Mouse (Mus musculus) midbrain, embryonic 12.5 days (tissue): Measurements from ENCODE around the gene Akap5. TPM values are rescaled to one million over a fixed set of nuclear protein-coding genes. Genes with fewer than 3 reads are reported as not detected.

Experiments
- ATAC-seq: fragments of 200-750 bp; cut with Nextera tagmentation; 2 replicates; pipeline ENCODE4 v1.8.0; 2017; ENCODE audit warnings: low read depth, moderate TSS enrichment, moderate library complexity; ENCODE audit not compliant: low FRiP score
- H3K27ac ChIP-seq: fragments of 300-500 bp; sonication (generic); replicated peaks from 2 replicates; pipeline ENCODE4 v1.5.1; 2016; ENCODE audit warnings: mild to moderate bottlenecking
- H3K27me3 ChIP-seq: fragments of 300-500 bp; sonication (generic); 2 replicates; pipeline ENCODE4 v1.6.1; 2016; ENCODE audit warnings: mild to moderate bottlenecking
- H3K36me3 ChIP-seq: fragments of 300-500 bp; sonication (generic); 2 replicates; pipeline ENCODE4 v1.6.1; 2016
- H3K4me1 ChIP-seq: fragments of 300-500 bp; sonication (generic); 2 replicates; pipeline ENCODE4 v1.6.1; 2016
- H3K4me2 ChIP-seq: fragments of 300-500 bp; sonication (generic); replicated peaks from 2 replicates; pipeline ENCODE4 v1.6.1; 2016; ENCODE audit warnings: mild to moderate bottlenecking, moderate library complexity
- H3K4me3 ChIP-seq: fragments of 300-500 bp; sonication (generic); 2 replicates; pipeline ENCODE4 v1.5.1; 2016; ENCODE audit warnings: mild to moderate bottlenecking
- H3K9ac ChIP-seq: fragments of 300-500 bp; sonication (generic); replicated peaks from 2 replicates; pipeline ENCODE4 v1.6.1; 2016; ENCODE audit warnings: mild to moderate bottlenecking, moderate library complexity
- H3K9me3 ChIP-seq: fragments of 300-500 bp; sonication (generic); 2 replicates; pipeline ENCODE4 v1.6.1; 2016; ENCODE audit warnings: mild to moderate bottlenecking
- WGBS: fragments of 180-500 bp; shearing (Covaris S2); methylation state at CpG from one replicate; pipeline ENCODE4 v1.1.7; 2016; 5-methylcytosine and 5-hydroxymethylcytosine counted together
- polyA plus RNA-seq: library from polyadenylated mRNA; unstranded; fragments of >200 nt; fragmentation: Nextera tagmentation; extraction: Ambion mirVana; gene quantifications from 2 replicates; pipeline ENCODE4 v1.2.1, GENCODE M21; 2016

The Akap5 gene
- polyA plus RNA-seq, 1 experiment from 2014 or later, result 6.2 TPM

- Histone ChIP-seq H3K4me1 (0 out of 2 replicates have a peak, but pooled peaks cover 2% of the 10 kb centered on the region), H3K9ac (no peak overlapping the region), H3K36me3 (no peaks in the 10 kb centered on the region; the same call in 1 of the 2 replicates), H3K27me3 (no peaks in the 10 kb centered on the region), H3K27ac (no peak overlapping the region), H3K4me3 (no peak overlapping the region), H3K4me2 (no peak overlapping the region), H3K9me3 (no peaks in the 10 kb centered on the region)
- 46% methylated on average over 1 of the region's 1 CpGs for WGBS
- no peak for ATAC-seq
Observed at GRCm38 (mm10) chr12:76360868-76361267, 36.2 kb downstream of the Akap5 start.

GRCm38 (mm10) chr12:76361405-76362302, 37.0 kb downstream of the Akap5 start:
- 0 out of 2 replicates have a peak, but pooled peaks cover 6% of the 10 kb centered on the region for H3K4me1 ChIP-seq
- H3K36me3 ChIP-seq, result no peaks in the 10 kb centered on the region; the same call in 1 of the 2 replicates
- H3K27me3 ChIP-seq, result no peaks in the 10 kb centered on the region
- no peak overlapping the region for H3K9ac ChIP-seq
- no peak for ATAC-seq
- no peak overlapping the region for H3K27ac ChIP-seq
- WGBS, result 75% methylated on average over 9 of the region's 9 CpGs
- H3K4me3 ChIP-seq, result no peak overlapping the region
- no peak overlapping the region for H3K4me2 ChIP-seq
- no peaks in the 10 kb centered on the region for H3K9me3 ChIP-seq

- Histone ChIP-seq H3K36me3 (no peaks in the 10 kb centered on the region), H3K27ac (no peak overlapping the region), H3K27me3 (no peaks in the 10 kb centered on the region), H3K4me2 (no peak overlapping the region), H3K4me1 (peaks cover 12% of the 10 kb centered on the region), H3K9me3 (no peaks in the 10 kb centered on the region), H3K4me3 (no peak overlapping the region), H3K9ac (no peak overlapping the region)
- 94% methylated on average over 9 of the region's 9 CpGs for WGBS
- no peak for ATAC-seq
Observed at GRCm38 (mm10) chr12:76362303-76362676, 37.6 kb downstream of the Akap5 start.

- Histone ChIP-seq H3K9me3 (no peaks in the 10 kb centered on the region), H3K4me1 (peaks cover 26% of the 10 kb centered on the region), H3K4me3 (no peak overlapping the region), H3K36me3 (no peaks in the 10 kb centered on the region), H3K9ac (no peak overlapping the region), H3K4me2 (no peak overlapping the region), H3K27me3 (no peaks in the 10 kb centered on the region), H3K27ac (no peak overlapping the region)
- 90% methylated on average over 3 of the region's 3 CpGs for WGBS
- ATAC-seq, result no peak
Observed at GRCm38 (mm10) chr12:76366276-76366675, 41.6 kb downstream of the Akap5 start.

GRCm38 (mm10) chr12:76367096-76367995, 42.7 kb downstream of the Akap5 start:
- Histone ChIP-seq H3K4me1 (peaks cover 34% of the 10 kb centered on the region), H3K9ac (peak overlapping the region; percentile 97), H3K27me3 (no peaks in the 10 kb centered on the region), H3K9me3 (no peaks in the 10 kb centered on the region), H3K4me3 (peak overlapping the region; percentile 93), H3K36me3 (no peaks in the 10 kb centered on the region), H3K4me2 (peak overlapping the region; percentile 84), H3K27ac (no peak overlapping the region)
- no peak for ATAC-seq
- 28% methylated on average over 14 of the region's 14 CpGs for WGBS

GRCm38 (mm10) chr12:76368201-76368789, 43.6 kb downstream of the Akap5 start:
- H3K4me1 ChIP-seq, result peaks cover 40% of the 10 kb centered on the region
- 7% methylated on average over 9 of the region's 9 CpGs for WGBS
- peak overlapping the region; percentile 97 for H3K9ac ChIP-seq

GRCm38 (mm10) chr12:76368790-76369205, 44.1 kb downstream of the Akap5 start:
- Histone ChIP-seq H3K27me3 (no peaks in the 10 kb centered on the region), H3K9me3 (no peaks in the 10 kb centered on the region), H3K36me3 (no peaks in the 10 kb centered on the region), H3K4me1 (peaks cover 40% of the 10 kb centered on the region), H3K4me2 (peak overlapping the region; percentile 84), H3K27ac (peak overlapping the region; percentile 98), H3K9ac (peak overlapping the region; percentile 97), H3K4me3 (peak overlapping the region; percentile 93)
- ATAC-seq, result peak; percentile 48
- under 1% methylated on average over 26 of the region's 26 CpGs for WGBS

More at GRCm38 (mm10) chr12:76368201-76368789, 43.6 kb downstream of the Akap5 start:
- peak overlapping the region; percentile 84 for H3K4me2 ChIP-seq
- ATAC-seq, result no peak
- no peaks in the 10 kb centered on the region for H3K36me3 ChIP-seq
- H3K27me3 ChIP-seq, result no peaks in the 10 kb centered on the region
- H3K4me3 ChIP-seq, result peak overlapping the region; percentile 93
- no peaks in the 10 kb centered on the region for H3K9me3 ChIP-seq
- H3K27ac ChIP-seq, result peak overlapping the region; percentile 98

- H3K9ac ChIP-seq, result peak within 1 kb of the TSS; percentile 97
- peak within 1 kb of the TSS; percentile 84 for H3K4me2 ChIP-seq
- H3K27me3 ChIP-seq, result no peaks in the 10 kb centered on the region
- no peaks in the 10 kb centered on the region for H3K9me3 ChIP-seq
- peak within 1 kb of the TSS; percentile 93 for H3K4me3 ChIP-seq
- under 1% methylated on average over 89 of the region's 96 CpGs for WGBS
- H3K36me3 ChIP-seq, result no peaks in the 10 kb centered on the region
- ATAC-seq, result peak; percentile 83
- peaks cover 40% of the 10 kb centered on the region for H3K4me1 ChIP-seq
- peak within 1 kb of the TSS; percentile 98 for H3K27ac ChIP-seq
Observed at GRCm38 (mm10) chr12:76369206-76369977, 44.7 kb downstream of the Akap5 start, which contains the start of gene Zbtb25. Gene Zbtb25, minus strand, starts transcription at chr12:76369602.

- Histone ChIP-seq H3K36me3 (no peaks in the 10 kb centered on the region), H3K4me3 (peak within 1 kb of the TSS; percentile 93), H3K27me3 (no peaks in the 10 kb centered on the region), H3K4me1 (peaks cover 40% of the 10 kb centered on the region), H3K4me2 (peak within 1 kb of the TSS; percentile 84), H3K9ac (peak within 1 kb of the TSS; percentile 97), H3K9me3 (no peaks in the 10 kb centered on the region), H3K27ac (peak within 1 kb of the TSS; percentile 98)
- WGBS, result under 1% methylated on average over 79 of the region's 99 CpGs
- ATAC-seq, result peak; percentile 61
Observed at GRCm38 (mm10) chr12:76369978-76370830, 45.5 kb downstream of the Akap5 start, which contains the start of gene Zbtb1. Gene Zbtb1, plus strand, starts transcription at chr12:76370266.

- peak; percentile 42 for ATAC-seq
- WGBS, result under 1% methylated on average over 46 of the region's 63 CpGs
- Histone ChIP-seq H3K27ac (peak overlapping the region; percentile 98), H3K9me3 (no peaks in the 10 kb centered on the region), H3K36me3 (no peaks in the 10 kb centered on the region), H3K4me1 (peaks cover 40% of the 10 kb centered on the region), H3K27me3 (no peaks in the 10 kb centered on the region), H3K4me3 (peak overlapping the region; percentile 93), H3K4me2 (peak overlapping the region; percentile 84), H3K9ac (peak overlapping the region; percentile 97)
Observed at GRCm38 (mm10) chr12:76370831-76371571, 46.3 kb downstream of the Akap5 start.
